Mouse (Mus musculus) lung, postnatal 0 days (tissue): Measurements from ENCODE around the gene Zscan26.

Experiments
- CTCF ChIP-seq: IDR thresholded peaks from 2 replicates; pipeline ENCODE4 v1.5.1; 2016; ENCODE audit warnings: antibody characterized with exemption, mild to moderate bottlenecking
- EP300 ChIP-seq: IDR thresholded peaks from 2 replicates; pipeline ENCODE4 v1.6.1; 2016; ENCODE audit warnings: antibody characterized with exemption, mild to moderate bottlenecking, control low read depth

- TF ChIP-seq CTCF (no peak), EP300 (no peak)
These were observed 33.4 kb upstream of the Zscan26 start for GRCm38 (mm10) chr13:21486881-21487280.
